Mouse (Mus musculus) large intestine, adult 2 months (tissue): Measurements from ENCODE around the gene Duxbl3. TPM values are rescaled to one million over a fixed set of nuclear protein-coding genes. Genes with fewer than 3 reads are reported as not detected.
A peak's percentile ranks its signal among the peaks of the same experiment; 100 is the strongest.
"Not testable (repeated sequence)": the region's sequence is repeated elsewhere in the genome, so short reads cannot be mapped to it uniquely, and the experiment has no call there.

Experiments
- DNase-seq: peaks from one replicate; pipeline ENCODE4 v3.0.0-alpha.2; 2012; ENCODE audit warnings: low read depth, low spot score
- WGBS: fragments of 180-500 bp; shearing (Covaris S2); methylation state at CpG from one replicate; pipeline ENCODE4 v1.1.7; 2018; 5-methylcytosine and 5-hydroxymethylcytosine counted together
- polyA plus RNA-seq: library from polyadenylated mRNA; depleted of rRNA; stranded (reverse); fragments of >200 nt; gene quantifications from 2 replicates; pipeline ENCODE4 v1.2.3, GENCODE M21; 2012; rRNA removed

Duxbl3 gene
- 0.10 TPM in 1 of 2 replicates, not detected in the other for polyA plus RNA-seq

DNA sequence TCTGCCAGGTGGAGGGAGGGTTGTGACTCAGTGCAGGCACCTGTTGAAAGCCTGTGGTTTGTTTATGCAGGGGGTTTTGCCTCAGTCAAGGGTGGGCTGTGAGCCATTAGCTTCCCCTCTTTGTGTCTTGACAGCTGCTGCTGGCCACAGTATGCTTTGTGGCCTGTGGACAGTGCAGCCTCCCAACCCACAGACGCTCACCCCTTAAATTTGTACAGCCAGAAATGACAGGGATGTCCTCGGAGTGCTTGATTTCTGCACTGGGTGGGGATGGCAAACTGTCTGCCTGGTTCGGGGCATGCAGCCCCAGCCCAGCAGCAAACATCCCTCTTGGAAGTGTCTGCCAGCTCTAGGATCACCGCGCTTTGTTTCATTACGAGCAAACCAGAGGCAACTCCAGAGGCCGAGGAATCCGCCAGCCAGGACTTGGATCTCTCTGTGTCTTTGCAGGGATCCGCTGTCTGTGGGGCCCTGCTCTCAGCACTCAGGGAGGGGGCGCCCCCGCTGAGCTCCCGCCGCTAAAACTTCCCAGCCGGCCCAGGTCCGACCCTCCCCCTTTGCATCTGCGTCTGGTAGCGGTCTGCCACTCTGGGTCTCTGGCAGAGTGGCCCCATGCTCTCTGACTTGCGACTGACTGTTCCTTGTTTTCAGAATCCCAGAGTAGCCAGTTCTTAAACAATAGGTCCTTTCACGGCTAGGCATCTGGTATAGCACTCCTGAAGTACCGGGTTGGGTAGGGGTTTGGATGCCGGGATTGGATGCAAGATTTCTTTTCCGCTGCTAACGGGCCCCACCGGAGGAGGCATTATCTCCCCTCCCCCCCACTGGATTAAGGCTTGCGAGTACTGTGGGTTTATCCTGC, at the start of gene Duxbl3:
Duxbl3 (plus strand) TSS at position 207 of the 862 bp plus-strand sequence.
- WGBS, result no CpG with 5 or more reads among the region's 25 CpGs
- not testable (repeated sequence) for DNase-seq

GRCm38 (mm10) chr14:26216233-26217000, 41.3 kb upstream of the Duxbl3 start:
- WGBS, result no CpG with 5 or more reads among the region's 5 CpGs
- DNase-seq, result not testable (repeated sequence)

- no CpG with 5 or more reads among the region's 2 CpGs for WGBS
- not testable (repeated sequence) for DNase-seq
Measured at GRCm38 (mm10) chr14:26237183-26237582, 20.6 kb upstream of the Duxbl3 start.

GRCm38 (mm10) chr14:26258729-26259128, 967 bp downstream of the Duxbl3 start:
- WGBS, result no CpG with 5 or more reads among the region's 6 CpGs
- not testable (repeated sequence) for DNase-seq

DNA sequence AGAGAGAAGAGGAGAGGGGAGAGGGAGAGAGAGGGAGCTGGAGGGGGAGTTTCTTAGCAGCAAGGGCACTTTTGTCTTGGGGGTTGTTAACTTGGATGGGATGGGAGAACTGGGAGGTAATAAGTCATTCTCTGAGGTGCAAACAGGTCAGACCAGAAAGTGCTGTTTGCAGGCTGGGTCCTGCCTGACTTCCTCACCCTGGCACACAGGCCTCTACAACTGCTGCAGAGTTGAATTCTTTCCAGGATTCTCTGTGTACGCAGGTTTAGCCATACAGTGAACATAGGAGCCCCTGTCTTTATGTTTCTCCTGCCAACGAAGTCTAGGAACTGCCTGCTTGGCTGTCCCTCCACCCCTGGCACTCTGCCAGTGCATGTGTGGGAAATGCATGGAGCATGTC, 29.0 kb downstream of the Duxbl3 start:
- WGBS, result no CpG with 5 or more reads among the region's 2 CpGs
- DNase-seq, result not testable (repeated sequence)

DNA sequence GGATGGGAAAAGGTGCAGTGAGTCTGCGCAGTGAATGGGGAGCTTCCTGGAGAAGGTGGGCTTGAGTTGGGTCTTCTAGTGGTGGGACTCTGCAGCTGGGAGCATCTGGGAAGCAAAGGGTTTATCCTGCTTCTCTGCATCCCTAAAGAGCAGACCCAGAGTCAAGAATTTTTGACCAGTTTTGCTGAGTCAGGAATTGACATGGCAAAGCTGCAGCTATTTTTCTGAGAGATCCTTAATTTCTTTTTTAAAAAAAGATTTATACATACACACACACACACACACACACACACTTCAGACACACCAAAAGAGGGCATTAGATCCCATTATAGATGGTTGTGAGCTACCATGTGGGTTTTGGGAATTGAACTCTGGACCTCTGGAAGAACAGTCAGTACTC, 36.1 kb downstream of the Duxbl3 start:
- WGBS, result 100% methylated on average over 1 of the region's 1 CpGs
- no peak for DNase-seq

DNA sequence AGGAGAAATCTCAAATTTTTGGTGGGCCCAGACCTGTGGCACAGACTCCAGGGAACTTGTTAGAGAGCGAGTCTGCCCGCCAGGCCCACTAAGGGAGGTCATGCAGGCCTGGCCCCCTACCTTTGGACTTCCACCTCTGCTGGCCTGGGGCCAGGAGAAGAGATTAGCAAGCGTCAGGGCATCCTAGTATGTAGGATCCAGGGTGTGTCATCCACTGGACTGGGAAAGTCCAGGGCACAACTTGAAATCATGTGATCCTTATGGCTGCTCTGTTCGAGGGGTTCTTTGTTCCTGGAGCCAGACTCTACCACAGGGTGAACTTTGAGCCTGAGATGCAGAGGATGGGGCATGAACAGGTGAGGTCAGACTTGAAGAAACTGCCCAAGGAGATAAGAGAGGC, 39.3 kb downstream of the Duxbl3 start:
- no peak for DNase-seq
- WGBS, result 55% methylated on average over 4 of the region's 4 CpGs

- WGBS, result 79% methylated on average over 5 of the region's 5 CpGs
- DNase-seq, result no peak
Measured at GRCm38 (mm10) chr14:26297484-26297883, 39.7 kb downstream of the Duxbl3 start.

- peak; percentile 29 for DNase-seq
- 32% methylated on average over 2 of the region's 2 CpGs for WGBS
Measured at GRCm38 (mm10) chr14:26303111-26303510, 45.3 kb downstream of the Duxbl3 start.

- 43% methylated on average over 2 of the region's 2 CpGs for WGBS
- no peak for DNase-seq
Measured at GRCm38 (mm10) chr14:26306032-26306431, 48.3 kb downstream of the Duxbl3 start.

- DNase-seq, result no peak
- WGBS, result 88% methylated on average over 6 of the region's 6 CpGs
Measured at GRCm38 (mm10) chr14:26308813-26309212, 51.1 kb downstream of the Duxbl3 start.

DNA sequence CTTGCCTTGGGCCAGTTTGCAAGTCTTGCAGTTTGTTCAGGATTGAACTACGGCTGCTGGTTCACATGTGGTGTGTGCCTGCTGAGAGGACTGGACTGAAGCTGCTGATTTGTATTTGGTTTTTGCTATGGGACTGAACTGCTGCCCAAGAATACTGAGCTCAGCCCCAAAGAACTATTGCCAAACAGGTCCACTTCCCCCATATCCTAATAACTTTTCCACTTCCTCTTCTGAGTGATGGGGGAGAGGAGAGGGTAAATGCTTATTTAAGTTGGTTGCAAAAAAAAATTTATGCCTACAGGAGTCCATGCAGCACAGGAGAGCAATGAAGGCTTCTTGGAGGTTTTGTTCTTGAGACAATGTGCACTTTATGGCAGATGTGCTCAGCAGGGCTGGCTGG, 51.7 kb downstream of the Duxbl3 start:
- 87% methylated on average over 1 of the region's 1 CpGs for WGBS
- DNase-seq, result no peak

DNA sequence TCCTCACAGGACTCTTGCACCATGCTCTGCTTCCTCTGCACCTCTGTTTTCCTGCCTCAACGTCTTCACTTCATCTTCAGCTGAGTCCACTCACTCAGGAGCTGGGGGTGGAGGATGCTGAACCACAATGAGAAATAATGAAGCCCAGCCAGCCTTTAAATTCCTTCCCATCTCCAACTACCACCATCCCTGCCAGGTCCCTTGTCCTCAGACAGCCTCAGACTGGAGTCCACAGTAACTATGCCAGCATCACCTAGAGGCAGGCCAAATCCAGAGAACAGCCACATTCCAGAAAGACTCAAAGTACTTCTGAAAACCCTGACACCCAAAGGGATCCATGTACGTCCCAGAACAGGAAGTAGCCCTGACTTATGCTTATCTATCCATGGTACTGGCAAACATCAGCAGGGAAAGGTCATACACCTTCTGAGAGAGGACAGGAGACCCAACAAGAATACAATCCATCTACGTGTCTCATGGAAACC, 58.5 kb downstream of the Duxbl3 start:
- 58% methylated on average over 3 of the region's 3 CpGs for WGBS
- no peak for DNase-seq

Other genes starting within 250 kb of the Duxbl3 start
- 30.5 and 47.4 TPM in 2 replicates for gene Gm9780, start 215.3 kb upstream of the Duxbl3 start, polyA plus RNA-seq
- gene Tmem254c, start 190.6 kb upstream of the Duxbl3 start, polyA plus RNA-seq, result 24.4 and 42.9 TPM in 2 replicates
- gene Cphx2, start 176.4 kb upstream of the Duxbl3 start, polyA plus RNA-seq, result not detected in 2 replicates
- gene Cphx3, start 175.7 kb upstream of the Duxbl3 start, polyA plus RNA-seq, result not detected in 2 replicates
- gene Duxbl2, start 139.6 kb upstream of the Duxbl3 start, polyA plus RNA-seq, result 0.26 and 0.45 TPM in 2 replicates
- gene Plac9b, start 75.5 kb upstream of the Duxbl3 start, polyA plus RNA-seq, result 14.0 and 28.3 TPM in 2 replicates
- 56.2 and 72.3 TPM in 2 replicates for gene Tmem254b, start 50.9 kb upstream of the Duxbl3 start, polyA plus RNA-seq